26 mouse cellular contexts compared by ENCODE assay signal in genomic region chr15:26716181-26716580, GRCm38 (mm10).
DNase-seq lines count a peak whose midpoint lies in the region; ATAC-seq and TF ChIP-seq lines count a peak whose summit lies in the region.
"Had no signal": no experiment of that assay in that cellular context is flagged by ENCODE, and none has a peak within 500 bp of the region (broad histone marks: within the 10 kb centered on the region; RNA-seq: fewer than 3 reads in every experiment).

No protein-coding gene starts in this region.

- H3K27ac ChIP-seq in forebrain, embryonic 13.5 days = peak overlapping the region; percentile 22; the same call in 1 of the 2 replicates
- H3K27ac ChIP-seq in forebrain, embryonic 10.5 days = no peak overlapping the region
- peak overlapping the region; percentile 67 for H3K27ac ChIP-seq in forebrain, embryonic 15.5 days (replicated peaks)
- H3K27ac ChIP-seq in forebrain, embryonic 11.5 days (ENCODE audit: low read depth, low read length) = no peak overlapping the region
- peak overlapping the region; percentile 65 for H3K27ac ChIP-seq in forebrain, embryonic 16.5 days (ENCODE audit: low read length)
- no peak overlapping the region for H3K27ac ChIP-seq in hindbrain, embryonic 14.5 days
- H3K27ac ChIP-seq: embryonic facial prominence, embryonic 13.5 days; embryonic facial prominence, embryonic 15.5 days had no signal

- ATAC-seq in forebrain, embryonic 13.5 days = peak; percentile 79
- ATAC-seq in forebrain, embryonic 15.5 days (replicated peaks) = peak; percentile 85
- ATAC-seq in forebrain, embryonic 11.5 days (replicated peaks; ENCODE audit: low FRiP score) = no peak
- ATAC-seq in forebrain, embryonic 16.5 days = peak; percentile 72
- ATAC-seq in hindbrain, embryonic 14.5 days (ENCODE audit: low FRiP score) = no peak
- ATAC-seq: activated CD4-positive, CD25-positive, alpha-beta regulatory T cell, adult 4 months; CD4-positive, CD25-positive, alpha-beta regulatory T cell, adult 4 months; Patski had no signal

- no peak for TF ChIP-seq CTCF in brain, embryonic 14.5 days (IDR thresholded peaks at IDR 0.05; ENCODE audit: borderline replicate concordance, extremely low read depth, insufficient read depth, insufficient read length)

- no peaks in the 10 kb centered on the region for H3K27me3 ChIP-seq in forebrain, embryonic 13.5 days
- H3K27me3 ChIP-seq in forebrain, embryonic 10.5 days (ENCODE audit: poor library complexity, severe bottlenecking) = no peaks in the 10 kb centered on the region
- no peaks in the 10 kb centered on the region for H3K27me3 ChIP-seq in forebrain, embryonic 15.5 days
- H3K27me3 ChIP-seq in forebrain, embryonic 11.5 days (ENCODE audit: control insufficient read depth, insufficient read depth, low read length) = no peaks in the 10 kb centered on the region
- H3K27me3 ChIP-seq in forebrain, embryonic 16.5 days (replicated peaks; ENCODE audit: control insufficient read depth, insufficient read depth, low read length) = no peaks in the 10 kb centered on the region
- no peaks in the 10 kb centered on the region for H3K27me3 ChIP-seq in hindbrain, embryonic 14.5 days (ENCODE audit: control insufficient read depth, insufficient read depth, low read length)
- H3K27me3 ChIP-seq: CH12.LX; embryonic facial prominence, embryonic 13.5 days; embryonic facial prominence, embryonic 15.5 days; Patski had no signal

- no peak for TF ChIP-seq POLR2A in brain, embryonic 14.5 days (IDR thresholded peaks at IDR 0.05; ENCODE audit: borderline replicate concordance, extremely low read depth, insufficient read depth, insufficient read length, poor library complexity, severe bottlenecking)

- H3K4me3 ChIP-seq in forebrain, embryonic 13.5 days = no peak overlapping the region
- no peak overlapping the region for H3K4me3 ChIP-seq in forebrain, embryonic 10.5 days
- H3K4me3 ChIP-seq in forebrain, embryonic 15.5 days = no peak overlapping the region
- H3K4me3 ChIP-seq in forebrain, embryonic 11.5 days (ENCODE audit: low read depth, low read length) = no peak overlapping the region
- no peak overlapping the region for H3K4me3 ChIP-seq in forebrain, embryonic 16.5 days (replicated peaks; ENCODE audit: low read length)
- no peak overlapping the region for H3K4me3 ChIP-seq in hindbrain, embryonic 14.5 days (replicated peaks; ENCODE audit: low read length)
- H3K4me3 ChIP-seq: embryonic facial prominence, embryonic 13.5 days; embryonic facial prominence, embryonic 15.5 days; erythroblast, embryonic 14.5 days had no signal

- no peak for DNase-seq in forebrain, embryonic 10.5 days (ENCODE audit: extremely low spot score, low spot score)
- DNase-seq in forebrain, embryonic 11.5 days (ENCODE audit: low spot score) = no peak
- DNase-seq in brain, embryonic 14.5 days (ENCODE audit: low read depth) = peak; percentile 68
- no peak for DNase-seq in frontal cortex, adult 2 months (ENCODE audit: extremely low spot score in 1 of 2, low spot score in 1 of 2)
- no peak for DNase-seq in hindbrain, embryonic 14.5 days (ENCODE audit: low spot score)
- DNase-seq: adrenal gland, postnatal 10 days; adrenal gland, postnatal 25 days; B cell, adult 2 months; cerebellum, adult 11 months; cerebellum, adult 18-20 months; cerebellum, adult 8-10 months; cerebellum, adult 9-11 months; cerebellum, postnatal 14 days; cerebellum, postnatal 36 days; embryo, embryonic 11 days had no signal

- no peaks in the 10 kb centered on the region for H3K9me3 ChIP-seq in forebrain, embryonic 13.5 days (replicated peaks)
- no peaks in the 10 kb centered on the region for H3K9me3 ChIP-seq in forebrain, embryonic 10.5 days
- H3K9me3 ChIP-seq in forebrain, embryonic 15.5 days = no peaks in the 10 kb centered on the region
- H3K9me3 ChIP-seq in forebrain, embryonic 11.5 days (ENCODE audit: control insufficient read depth, low read length) = no peaks in the 10 kb centered on the region
- H3K9me3 ChIP-seq in forebrain, embryonic 16.5 days (ENCODE audit: control insufficient read depth, low read length) = no peaks in the 10 kb centered on the region
- no peaks in the 10 kb centered on the region for H3K9me3 ChIP-seq in hindbrain, embryonic 14.5 days (ENCODE audit: control insufficient read depth, low read length)
- H3K9me3 ChIP-seq: embryonic facial prominence, embryonic 13.5 days; embryonic facial prominence, embryonic 15.5 days; G1E had no signal

- 87% methylated on average over 2 of the region's 2 CpGs for WGBS in forebrain, embryonic 13.5 days
- WGBS in forebrain, embryonic 10.5 days = 94% methylated on average over 2 of the region's 2 CpGs
- 59% methylated on average over 2 of the region's 2 CpGs for WGBS in forebrain, embryonic 15.5 days
- WGBS in forebrain, embryonic 11.5 days = 94% methylated on average over 2 of the region's 2 CpGs
- 63% methylated on average over 2 of the region's 2 CpGs for WGBS in forebrain, embryonic 16.5 days
- 81% methylated on average over 2 of the region's 2 CpGs for WGBS in hindbrain, embryonic 14.5 days

- no peak overlapping the region for H3K4me2 ChIP-seq in forebrain, embryonic 13.5 days
- H3K4me2 ChIP-seq in forebrain, embryonic 15.5 days (replicated peaks) = no peak overlapping the region
- no peak overlapping the region for H3K4me2 ChIP-seq in forebrain, embryonic 11.5 days (ENCODE audit: low read depth, low read length, severe bottlenecking)
- no peak overlapping the region for H3K4me2 ChIP-seq in forebrain, embryonic 16.5 days (ENCODE audit: low read length)
- H3K4me2 ChIP-seq in hindbrain, embryonic 14.5 days (replicated peaks) = no peak overlapping the region
- H3K4me2 ChIP-seq: embryonic facial prominence, embryonic 13.5 days; embryonic facial prominence, embryonic 15.5 days had no signal

- no peak overlapping the region for H3K9ac ChIP-seq in forebrain, embryonic 13.5 days
- H3K9ac ChIP-seq in forebrain, embryonic 15.5 days (replicated peaks) = no peak overlapping the region
- H3K9ac ChIP-seq in forebrain, embryonic 11.5 days (ENCODE audit: low read length) = no peak overlapping the region
- H3K9ac ChIP-seq in forebrain, embryonic 16.5 days (replicated peaks; ENCODE audit: low read depth, low read length) = no peak overlapping the region
- H3K9ac ChIP-seq in hindbrain, embryonic 14.5 days = no peak overlapping the region
- H3K9ac ChIP-seq: embryonic facial prominence, embryonic 13.5 days; embryonic facial prominence, embryonic 15.5 days had no signal

- H3K4me1 ChIP-seq in forebrain, embryonic 13.5 days = peaks cover 24% of the 10 kb centered on the region; the same call in 1 of the 2 replicates
- H3K4me1 ChIP-seq in forebrain, embryonic 10.5 days = peaks cover 11% of the 10 kb centered on the region
- H3K4me1 ChIP-seq in forebrain, embryonic 15.5 days = peaks cover 31% of the 10 kb centered on the region
- no peaks in the 10 kb centered on the region for H3K4me1 ChIP-seq in forebrain, embryonic 11.5 days (replicated peaks; ENCODE audit: control insufficient read depth, insufficient read depth, low read length)
- peaks cover 9% of the 10 kb centered on the region for H3K4me1 ChIP-seq in forebrain, embryonic 16.5 days (replicated peaks; ENCODE audit: control insufficient read depth, insufficient read depth, low read length)
- H3K4me1 ChIP-seq in hindbrain, embryonic 14.5 days (replicated peaks; ENCODE audit: control insufficient read depth, insufficient read depth, low read length) = peaks cover 19% of the 10 kb centered on the region

- no peaks in the 10 kb centered on the region for H3K36me3 ChIP-seq in forebrain, embryonic 13.5 days (ENCODE audit: poor library complexity, severe bottlenecking)
- H3K36me3 ChIP-seq in forebrain, embryonic 10.5 days (replicated peaks) = no peaks in the 10 kb centered on the region
- H3K36me3 ChIP-seq in forebrain, embryonic 15.5 days = no peaks in the 10 kb centered on the region
- H3K36me3 ChIP-seq in forebrain, embryonic 11.5 days (ENCODE audit: control insufficient read depth, insufficient read depth, low read length) = no peaks in the 10 kb centered on the region
- no peaks in the 10 kb centered on the region for H3K36me3 ChIP-seq in forebrain, embryonic 16.5 days (ENCODE audit: control insufficient read depth, insufficient read depth)
- no peaks in the 10 kb centered on the region for H3K36me3 ChIP-seq in hindbrain, embryonic 14.5 days (replicated peaks; ENCODE audit: control insufficient read depth, insufficient read depth)
- H3K36me3 ChIP-seq: embryonic facial prominence, embryonic 13.5 days; embryonic facial prominence, embryonic 15.5 days; G1E had no signal

Comparison
In these comparisons a context has a peak if more than half of its experiments do, and no peak if none do; other contexts are left out.
1. ATAC-seq: peak in forebrain, embryonic 13.5 days (single experiment), forebrain, embryonic 15.5 days (single experiment) and forebrain, embryonic 16.5 days (single experiment); none in forebrain, embryonic 11.5 days (single experiment) and hindbrain, embryonic 14.5 days (single experiment).
2. H3K27ac ChIP-seq: peak in forebrain, embryonic 13.5 days (single experiment), forebrain, embryonic 15.5 days (single experiment) and forebrain, embryonic 16.5 days (single experiment); none in forebrain, embryonic 10.5 days (single experiment), forebrain, embryonic 11.5 days (single experiment) and hindbrain, embryonic 14.5 days (single experiment).